In genomic region chr2:104763134-104763703, GRCm38 (mm10) we compare ENCODE assay signal across 1 mouse cellular context.
TF ChIP-seq lines count a peak whose summit lies in the region.

No protein-coding gene starts in this region.

TF ChIP-seq in MEL, 35 proteins besides CTCF, POLR2A, EP300 and RAD21 (continued from another document):
- 0 out of 2 replicates have a peak, but pooled peaks have one; percentile 37 for TF ChIP-seq MXI1 (IDR thresholded peaks at IDR 0.05; ENCODE audit: low read depth, low read length)
- no peak for TF ChIP-seq POLR2AphosphoS2 (IDR thresholded peaks at IDR 0.05; ENCODE audit: low read length)
- 0 out of 2 replicates have a peak, but pooled peaks have one; percentile 17 for TF ChIP-seq ELF1 (IDR thresholded peaks at IDR 0.05; ENCODE audit: low read depth, low read length)
- 0 out of 2 replicates have a peak, but pooled peaks have one; percentile 6 for TF ChIP-seq TBP (IDR thresholded peaks at IDR 0.05; ENCODE audit: low read depth, low read length)
- TF ChIP-seq ZC3H11A (IDR thresholded peaks at IDR 0.05; ENCODE audit: low read depth, low read length) = no peak
- TF ChIP-seq MYC (IDR thresholded peaks at IDR 0.05; ENCODE audit: low read depth, low read length) = peak; percentile 87; the same call in 1 of the 2 replicates
- peak; percentile 44 for TF ChIP-seq GATA1 (IDR thresholded peaks at IDR 0.05; ENCODE audit: low read depth, low read length)
- no peak for TF ChIP-seq ZNF384 (IDR thresholded peaks at IDR 0.05; ENCODE audit: low read depth, low read length)
- 0 out of 2 replicates have a peak, but pooled peaks have one; percentile 22 for TF ChIP-seq SIN3A (IDR thresholded peaks at IDR 0.05; ENCODE audit: low read length)
- TF ChIP-seq RCOR1 (IDR thresholded peaks at IDR 0.05; ENCODE audit: low read depth, low read length) = 0 out of 2 replicates have a peak, but pooled peaks have one; percentile 10
- 0 out of 2 replicates have a peak, but pooled peaks have one; percentile 21 for TF ChIP-seq JUND (IDR thresholded peaks at IDR 0.05; ENCODE audit: low read depth, low read length)
- TF ChIP-seq MEF2A (IDR thresholded peaks at IDR 0.05; ENCODE audit: extremely low read depth, insufficient replicate concordance, low read depth, low read length, poor library complexity, severe bottlenecking) = no peak
- TF ChIP-seq MAX (IDR thresholded peaks at IDR 0.05; ENCODE audit: low read length) = peak; percentile 50; the same call in 1 of the 2 replicates
- no peak for TF ChIP-seq USF1 (IDR thresholded peaks at IDR 0.05; ENCODE audit: low read depth, low read length)
